ENCODE assay signal across 25 mouse cellular contexts in the genomic region with DNA sequence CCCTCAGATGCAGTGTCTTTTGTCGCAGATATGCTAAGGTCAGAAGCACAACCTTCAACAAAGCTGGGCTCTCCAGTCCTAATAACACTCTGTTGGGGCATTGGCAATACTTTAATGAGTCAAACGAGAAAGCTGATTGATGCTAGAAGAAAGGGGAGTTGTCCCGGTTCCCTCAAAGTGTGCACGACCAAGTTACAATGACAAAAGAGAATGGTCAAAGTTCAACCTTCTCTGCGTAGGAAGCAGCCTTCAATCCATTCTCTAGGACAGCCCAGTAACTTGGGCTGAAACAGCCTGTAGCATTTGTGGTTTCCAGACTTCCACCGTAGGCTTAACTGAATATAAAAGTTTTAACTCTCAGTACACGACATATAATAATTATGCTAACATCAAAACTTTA.
"Had no signal": no experiment of that assay in that cellular context is flagged by ENCODE, and none has a peak within 500 bp of the region (broad histone marks: within the 10 kb centered on the region; RNA-seq: fewer than 3 reads in every experiment).

No protein-coding gene starts in this region.

- H3K36me3 ChIP-seq: hindbrain, embryonic 12.5 days; intestine, embryonic 15.5 days; liver, embryonic 13.5 days; liver, embryonic 15.5 days had no signal

- H3K4me2 ChIP-seq: heart, embryonic 12.5 days; hindbrain, embryonic 12.5 days; hindbrain, embryonic 14.5 days; intestine, embryonic 15.5 days; liver, embryonic 11.5 days; liver, embryonic 13.5 days; liver, embryonic 15.5 days had no signal

- H3K4me3 ChIP-seq: gastrocnemius, adult 2 months; heart, embryonic 10.5 days; heart, embryonic 12.5 days; hindbrain, embryonic 10.5 days; hindbrain, embryonic 12.5 days; intestine, embryonic 15.5 days; layer of hippocampus, adult 2 months; left cerebral cortex, adult 2 months; liver, embryonic 13.5 days; liver, embryonic 15.5 days had no signal

- H3K9ac ChIP-seq: heart, embryonic 12.5 days; hindbrain, embryonic 12.5 days; hindbrain, embryonic 14.5 days; intestine, embryonic 15.5 days; liver, embryonic 13.5 days; liver, embryonic 15.5 days had no signal

- ATAC-seq: hindbrain, embryonic 16.5 days; inflammation-experienced regulatory T-cells, adult 6 months; intestine, embryonic 15.5 days; intestine, postnatal 0 days had no signal

- H3K4me1 ChIP-seq: heart, embryonic 10.5 days; heart, embryonic 12.5 days; intestine, embryonic 15.5 days; liver, embryonic 13.5 days; liver, embryonic 15.5 days had no signal

- H3K9me3 ChIP-seq: heart, embryonic 10.5 days; hindbrain, embryonic 12.5 days; intestine, embryonic 15.5 days; liver, embryonic 13.5 days; liver, embryonic 15.5 days had no signal

- H3K27me3 ChIP-seq: heart, embryonic 12.5 days; hindbrain, embryonic 12.5 days; intestine, embryonic 15.5 days; liver, embryonic 13.5 days; liver, embryonic 15.5 days had no signal

- DNase-seq: gastrocnemius, adult 2 months; gastrocnemius, postnatal 10 days; gastrocnemius, postnatal 25 days; heart, adult 18-20 months; heart, postnatal 10 days; heart, postnatal 4 days; kidney, adult 18-20 months; kidney, adult 8-10 months; kidney, postnatal 14 days; kidney, postnatal 4 days; liver; liver, embryonic 13.5 days had no signal

- H3K27ac ChIP-seq: gastrocnemius, adult 2 months; heart, embryonic 10.5 days; hindbrain, embryonic 10.5 days; hindbrain, embryonic 12.5 days; hindbrain, embryonic 14.5 days; intestine, embryonic 15.5 days; layer of hippocampus, adult 2 months; left cerebral cortex, adult 2 months; liver, embryonic 13.5 days; liver, embryonic 15.5 days had no signal
